Mouse (Mus musculus): ENCODE measurements around the gene Ggn. TPM values are rescaled to one million over a fixed set of nuclear protein-coding genes. Genes with fewer than 3 reads are reported as not detected.

Gene Ggn
- 0.67 and 1.5 TPM in 2 replicates for polyA plus RNA-seq (2015; fragmentation: Nextera tagmentation; extraction: Ambion mirVana)

- H3K4me3 ChIP-seq (ENCODE audit: low read length) = peak within 1 kb of the TSS; percentile 52
- peaks cover 43% of the 10 kb centered on the region for H3K27me3 ChIP-seq (ENCODE audit: control insufficient read depth, insufficient read depth, low read depth, low read length)
- ATAC-seq (ENCODE audit: low read depth) = peak; percentile 73
- peak within 1 kb of the TSS; percentile 86 for H3K27ac ChIP-seq (ENCODE audit: low read length)
- peaks cover 25% of the 10 kb centered on the region for H3K4me1 ChIP-seq (replicated peaks; ENCODE audit: control insufficient read depth, insufficient read depth, low read length)
- no peaks in the 10 kb centered on the region for H3K9me3 ChIP-seq (ENCODE audit: control insufficient read depth, low read length)
- peak within 1 kb of the TSS; percentile 84 for H3K4me2 ChIP-seq (ENCODE audit: low read depth, low read length)
- under 1% methylated on average over 30 of the region's 30 CpGs for WGBS
- peaks cover 17% of the 10 kb centered on the region for H3K36me3 ChIP-seq (ENCODE audit: control insufficient read depth, insufficient read depth, low read length)
- peak within 1 kb of the TSS; percentile 66 for H3K9ac ChIP-seq (ENCODE audit: low read length)
Measured at GRCm38 (mm10) chr7:29170066-29170754, at the start of gene Ggn, which contains the start of gene Spred3. Gene Ggn, plus strand, starts transcription at chr7:29170210. Gene Spred3, minus strand, starts transcription at chr7:29170411.

DNA sequence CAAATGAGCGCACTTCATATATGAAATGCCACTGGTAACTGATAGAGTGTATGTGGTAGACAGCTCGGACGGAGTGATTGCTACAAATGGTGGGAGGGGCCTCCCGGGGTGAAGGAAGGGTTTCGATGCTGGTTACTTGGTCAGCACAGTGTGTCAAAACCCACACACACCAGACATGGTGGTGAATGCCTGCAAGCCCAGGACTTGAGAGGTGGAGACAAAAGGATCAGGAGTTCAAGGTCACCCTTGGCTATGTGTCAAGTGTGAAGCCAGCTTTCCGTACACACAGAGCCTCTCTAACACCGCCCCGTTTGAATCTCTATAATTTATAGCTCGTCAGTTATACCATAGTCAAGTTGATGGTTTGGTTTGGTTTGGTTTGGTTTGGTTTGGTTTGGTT lies 47.2 kb upstream of the Ggn start:
- no peaks in the 10 kb centered on the region for H3K36me3 ChIP-seq (ENCODE audit: control insufficient read depth, insufficient read depth, low read length)
- no peaks in the 10 kb centered on the region for H3K27me3 ChIP-seq (ENCODE audit: control insufficient read depth, insufficient read depth, low read depth, low read length)
- peaks cover 5% of the 10 kb centered on the region for H3K4me1 ChIP-seq (replicated peaks; ENCODE audit: control insufficient read depth, insufficient read depth, low read length)
- H3K4me2 ChIP-seq (ENCODE audit: low read depth, low read length) = no peak overlapping the region
- no peak overlapping the region for H3K4me3 ChIP-seq (ENCODE audit: low read length)
- no peak overlapping the region for H3K27ac ChIP-seq (ENCODE audit: low read length)
- no peak overlapping the region for H3K9ac ChIP-seq (ENCODE audit: low read length)
- no peak for ATAC-seq (ENCODE audit: low read depth)
- H3K9me3 ChIP-seq (ENCODE audit: control insufficient read depth, low read length) = no peaks in the 10 kb centered on the region
- WGBS = 86% methylated on average over 9 of the region's 9 CpGs

DNA sequence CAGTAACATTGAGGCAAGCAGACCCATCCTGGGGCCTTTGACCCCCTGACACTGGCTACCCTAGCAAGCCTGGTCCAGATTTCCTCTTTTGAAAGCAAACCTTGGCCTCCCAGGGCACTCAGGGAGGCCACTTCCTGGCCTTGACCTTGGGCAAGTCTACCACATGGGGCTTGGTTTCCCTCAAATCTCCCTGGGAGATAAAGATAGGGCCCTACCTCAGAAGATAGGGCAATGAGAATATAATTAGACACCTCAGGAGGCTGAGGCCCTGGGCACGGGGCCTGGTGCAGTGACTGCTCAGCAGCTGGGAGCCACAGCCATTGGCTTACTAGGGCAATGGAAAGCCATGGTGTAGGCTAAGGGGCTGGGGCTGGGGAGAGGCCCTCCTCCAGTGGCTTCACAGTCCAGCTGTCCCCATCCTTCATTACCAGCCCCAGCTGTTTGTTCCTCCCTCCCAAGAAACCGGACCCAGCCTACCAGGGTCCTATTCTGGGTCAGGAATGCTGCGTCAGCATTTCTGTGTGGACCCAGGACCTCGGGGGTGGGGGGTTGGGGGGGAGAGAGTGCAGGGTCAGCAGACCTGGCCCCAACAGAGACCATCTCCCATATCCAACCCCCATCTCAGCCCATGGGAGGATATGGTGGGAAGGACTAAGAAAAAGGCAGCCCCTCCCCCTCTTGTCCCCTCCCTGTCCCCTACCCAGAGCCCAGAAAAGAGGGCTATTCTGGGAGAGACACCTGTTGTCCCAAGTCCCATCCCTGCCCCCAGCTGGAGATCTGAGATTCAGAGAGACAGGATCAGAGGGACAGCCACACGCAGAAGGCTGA lies 46.3 kb upstream of the Ggn start:
- Histone ChIP-seq H3K4me1 (replicated peaks; ENCODE audit: control insufficient read depth, insufficient read depth, low read length) (peaks cover 5% of the 10 kb centered on the region), H3K27ac (ENCODE audit: low read length) (no peak overlapping the region), H3K36me3 (ENCODE audit: control insufficient read depth, insufficient read depth, low read length) (no peaks in the 10 kb centered on the region), H3K4me3 (ENCODE audit: low read length) (no peak overlapping the region), H3K27me3 (ENCODE audit: control insufficient read depth, insufficient read depth, low read depth, low read length) (no peaks in the 10 kb centered on the region), H3K4me2 (ENCODE audit: low read depth, low read length) (no peak overlapping the region), H3K9me3 (ENCODE audit: control insufficient read depth, low read length) (no peaks in the 10 kb centered on the region), H3K9ac (ENCODE audit: low read length) (no peak overlapping the region)
- ATAC-seq (ENCODE audit: low read depth) = no peak
- WGBS = 50% methylated on average over 5 of the region's 5 CpGs

GRCm38 (mm10) chr7:29124970-29125369 lies 45.0 kb upstream of the Ggn start, which contains the start of gene Ryr1:
Gene Ryr1, minus strand, starts transcription at chr7:29125179.
- Histone ChIP-seq H3K4me3 (ENCODE audit: low read length) (peak within 1 kb of the TSS; percentile 48), H3K27ac (ENCODE audit: low read length) (no peak within 1 kb of the TSS), H3K4me1 (replicated peaks; ENCODE audit: control insufficient read depth, insufficient read depth, low read length) (peaks cover 5% of the 10 kb centered on the region), H3K27me3 (ENCODE audit: control insufficient read depth, insufficient read depth, low read depth, low read length) (no peaks in the 10 kb centered on the region), H3K4me2 (ENCODE audit: low read depth, low read length) (peak within 1 kb of the TSS; percentile 84), H3K9me3 (ENCODE audit: control insufficient read depth, low read length) (no peaks in the 10 kb centered on the region), H3K36me3 (ENCODE audit: control insufficient read depth, insufficient read depth, low read length) (no peaks in the 10 kb centered on the region), H3K9ac (ENCODE audit: low read length) (peak within 1 kb of the TSS; percentile 57)
- WGBS = 0% methylated on average over 16 of the region's 16 CpGs
- ATAC-seq (ENCODE audit: low read depth) = peak; percentile 92

DNA sequence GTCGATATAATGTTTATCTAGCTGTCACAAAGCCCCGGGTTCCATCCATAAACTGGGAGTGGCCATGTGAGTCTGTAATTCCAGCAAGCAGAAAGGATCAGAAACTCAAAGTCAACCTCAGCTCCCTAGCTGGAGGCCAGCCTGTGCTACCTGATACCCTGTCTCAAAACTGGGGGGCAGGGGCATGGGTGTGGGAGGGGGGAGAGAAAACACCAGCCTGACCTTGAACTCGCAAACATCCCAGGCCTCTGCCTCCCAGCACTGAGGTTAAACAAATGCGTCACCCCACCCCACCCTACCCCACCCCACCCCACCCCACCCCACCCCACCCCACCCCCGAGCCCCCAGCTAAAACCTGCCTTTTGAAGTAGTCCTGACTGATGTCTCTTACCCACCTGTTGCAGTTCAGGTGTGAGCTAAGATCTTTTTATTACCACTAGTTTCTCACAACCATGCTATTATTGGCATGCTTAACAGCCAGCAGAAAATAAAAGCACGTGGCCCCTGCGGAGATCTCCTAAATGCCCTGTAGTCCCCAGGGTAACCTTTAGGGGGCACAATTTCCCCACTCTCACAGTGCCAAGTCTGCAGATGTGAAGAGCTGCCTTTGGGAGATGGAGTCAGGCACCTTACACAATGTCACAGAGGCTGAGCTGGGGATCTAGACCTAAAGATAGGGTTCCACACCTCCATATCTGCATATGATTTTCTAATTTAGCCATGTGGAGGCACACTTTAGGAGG lies 43.7 kb upstream of the Ggn start:
- Histone ChIP-seq H3K36me3 (ENCODE audit: control insufficient read depth, insufficient read depth, low read length) (no peaks in the 10 kb centered on the region), H3K27me3 (ENCODE audit: control insufficient read depth, insufficient read depth, low read depth, low read length) (no peaks in the 10 kb centered on the region), H3K4me1 (replicated peaks; ENCODE audit: control insufficient read depth, insufficient read depth, low read length) (peaks cover 5% of the 10 kb centered on the region), H3K27ac (ENCODE audit: low read length) (no peak overlapping the region), H3K4me2 (ENCODE audit: low read depth, low read length) (no peak overlapping the region), H3K9ac (ENCODE audit: low read length) (no peak overlapping the region), H3K9me3 (ENCODE audit: control insufficient read depth, low read length) (no peaks in the 10 kb centered on the region), H3K4me3 (ENCODE audit: low read length) (no peak overlapping the region)
- 15% methylated on average over 7 of the region's 7 CpGs for WGBS
- ATAC-seq (ENCODE audit: low read depth) = 0 out of 2 replicates have a peak, but pooled peaks have one; percentile 21

DNA sequence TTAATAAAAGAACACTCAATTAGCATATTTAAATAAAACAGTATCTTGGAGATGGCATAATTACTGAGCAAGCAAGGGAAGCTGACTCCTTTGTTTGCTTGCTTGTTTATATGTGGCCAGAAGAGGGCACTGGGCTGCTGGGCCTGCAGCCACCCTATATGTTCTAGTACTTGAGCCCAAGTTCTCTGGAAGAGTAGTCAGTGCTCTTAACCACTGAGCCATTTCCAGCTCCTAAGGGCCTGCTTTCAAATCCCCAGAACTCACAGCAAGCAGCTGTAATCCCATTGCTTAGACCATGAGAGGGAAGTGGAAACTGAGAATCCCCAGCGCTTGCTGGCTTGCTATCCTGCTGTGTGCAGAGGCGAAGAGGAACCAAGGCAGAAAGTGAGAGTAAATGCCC lies 41.3 kb upstream of the Ggn start:
- H3K9me3 ChIP-seq (ENCODE audit: control insufficient read depth, low read length) = no peaks in the 10 kb centered on the region
- no peaks in the 10 kb centered on the region for H3K27me3 ChIP-seq (ENCODE audit: control insufficient read depth, insufficient read depth, low read depth, low read length)
- no peak overlapping the region for H3K9ac ChIP-seq (ENCODE audit: low read length)
- H3K4me3 ChIP-seq (ENCODE audit: low read length) = no peak overlapping the region
- no peak for ATAC-seq (ENCODE audit: low read depth)
- WGBS = 75% methylated on average over 2 of the region's 2 CpGs
- no peak overlapping the region for H3K4me2 ChIP-seq (ENCODE audit: low read depth, low read length)
- no peaks in the 10 kb centered on the region for H3K36me3 ChIP-seq (ENCODE audit: control insufficient read depth, insufficient read depth, low read length)
- H3K4me1 ChIP-seq (replicated peaks; ENCODE audit: control insufficient read depth, insufficient read depth, low read length) = peaks cover 5% of the 10 kb centered on the region
- no peak overlapping the region for H3K27ac ChIP-seq (ENCODE audit: low read length)

- Histone ChIP-seq H3K27ac (ENCODE audit: low read length) (no peak overlapping the region), H3K9ac (ENCODE audit: low read length) (no peak overlapping the region), H3K9me3 (ENCODE audit: control insufficient read depth, low read length) (no peaks in the 10 kb centered on the region), H3K27me3 (ENCODE audit: control insufficient read depth, insufficient read depth, low read depth, low read length) (no peaks in the 10 kb centered on the region), H3K4me3 (ENCODE audit: low read length) (peak overlapping the region; percentile 28), H3K36me3 (ENCODE audit: control insufficient read depth, insufficient read depth, low read length) (no peaks in the 10 kb centered on the region), H3K4me2 (ENCODE audit: low read depth, low read length) (peak overlapping the region; percentile 45), H3K4me1 (replicated peaks; ENCODE audit: control insufficient read depth, insufficient read depth, low read length) (peaks cover 6% of the 10 kb centered on the region; the same call in 1 of the 2 replicates)
- no peak for ATAC-seq (ENCODE audit: low read depth)
- WGBS = 11% methylated on average over 4 of the region's 4 CpGs
Measured at GRCm38 (mm10) chr7:29134230-29134629, 35.8 kb upstream of the Ggn start.

- peak within 1 kb of the TSS; percentile 28 for H3K4me3 ChIP-seq (ENCODE audit: low read length)
- peak; percentile 82 for ATAC-seq (ENCODE audit: low read depth)
- 0% methylated on average over 16 of the region's 20 CpGs for WGBS
Measured at GRCm38 (mm10) chr7:29134693-29135386, 35.2 kb upstream of the Ggn start, which contains the start of gene Rasgrp4. Gene Rasgrp4, plus strand, starts transcription at chr7:29134851.

More at GRCm38 (mm10) chr7:29134693-29135386, 35.2 kb upstream of the Ggn start, which contains the start of gene Rasgrp4:
- no peaks in the 10 kb centered on the region for H3K9me3 ChIP-seq (ENCODE audit: control insufficient read depth, low read length)
- no peak within 1 kb of the TSS for H3K27ac ChIP-seq (ENCODE audit: low read length)
- H3K4me2 ChIP-seq (ENCODE audit: low read depth, low read length) = peak within 1 kb of the TSS; percentile 45
- H3K9ac ChIP-seq (ENCODE audit: low read length) = peak within 1 kb of the TSS; percentile 55; the same call in 1 of the 2 replicates
- H3K4me1 ChIP-seq (replicated peaks; ENCODE audit: control insufficient read depth, insufficient read depth, low read length) = peaks cover 6% of the 10 kb centered on the region; the same call in 1 of the 2 replicates
- H3K27me3 ChIP-seq (ENCODE audit: control insufficient read depth, insufficient read depth, low read depth, low read length) = no peaks in the 10 kb centered on the region
- no peaks in the 10 kb centered on the region for H3K36me3 ChIP-seq (ENCODE audit: control insufficient read depth, insufficient read depth, low read length)
